Mouse (Mus musculus) megakaryocyte, embryonic 14.5 days (primary cell): Measurements from ENCODE around the gene Usp49.

Experiments
- FLI1 ChIP-seq: IDR thresholded peaks from 2 replicates; pipeline ENCODE4 v1.6.1; 2012; ENCODE audit warnings: low read length, inconsistent platforms, mixed read lengths
- GATA1 ChIP-seq: IDR thresholded peaks from 3 replicates; pipeline ENCODE4 v1.6.1; 2012; ENCODE audit warnings: mixed read lengths, low read length, inconsistent platforms, borderline replicate concordance

DNA sequence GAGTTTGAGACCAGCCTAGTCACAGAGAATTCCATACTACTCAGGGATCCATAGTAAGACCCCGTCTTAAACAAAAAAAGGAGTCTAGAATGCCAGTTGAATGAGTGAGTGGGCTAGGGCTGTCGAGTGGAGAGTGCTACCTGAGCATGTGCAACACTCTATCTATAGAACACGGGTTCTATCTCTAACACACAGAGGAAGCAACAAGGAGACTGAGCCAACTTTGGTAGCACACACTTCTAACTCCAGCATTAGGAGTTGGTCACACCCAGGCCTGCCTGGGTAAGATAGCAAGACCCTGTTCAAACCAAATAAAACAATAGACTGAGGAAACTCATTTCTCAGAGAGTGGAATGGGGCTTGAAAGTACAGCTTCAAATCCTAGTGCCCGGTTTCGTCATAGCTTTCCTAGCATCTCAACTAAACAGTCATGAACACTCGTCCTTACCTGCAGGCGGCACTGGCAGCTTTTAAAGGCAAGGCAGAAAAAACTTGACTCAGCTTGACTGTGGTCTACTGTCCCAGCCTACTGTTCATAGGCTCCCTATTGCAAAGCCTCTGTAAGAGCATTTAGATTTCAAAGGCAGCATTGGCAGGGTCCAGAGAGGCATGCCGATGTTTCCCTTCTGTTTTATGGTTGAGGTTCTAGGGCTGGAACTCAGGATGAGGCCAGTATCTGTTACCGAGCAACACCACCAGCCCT is 12.7 kb upstream of the Usp49 start:
- TF ChIP-seq GATA1 (no peak), FLI1 (no peak)
